Mouse (Mus musculus): ENCODE results near the gene Snrk. TPM values are rescaled to one million over a fixed set of nuclear protein-coding genes. Genes with fewer than 3 reads are reported as not detected.

Snrk gene
- polyA plus RNA-seq, 1 experiment from 2014 or later: 25.5 TPM

DNA sequence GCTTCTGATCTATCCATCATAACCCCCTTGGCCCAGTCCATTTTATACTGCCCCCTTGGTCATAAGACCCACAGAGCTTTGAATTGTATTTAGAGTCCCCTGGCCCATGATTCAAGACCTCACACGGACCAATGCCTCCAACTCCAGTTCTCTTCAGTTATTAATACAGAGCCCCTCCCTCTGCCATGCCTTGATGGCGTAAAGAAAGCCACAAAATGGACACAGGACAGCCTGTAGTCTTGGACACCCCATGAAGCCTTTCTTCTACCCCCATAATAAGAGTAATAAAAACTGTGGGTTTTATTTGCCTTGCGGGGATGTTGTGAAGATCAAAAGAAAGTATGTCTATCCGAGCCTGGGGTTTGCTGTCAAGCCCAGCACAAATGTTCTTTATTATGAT lies 33.4 kb upstream of the Snrk start:
- no peak overlapping the region for H3K4me2 ChIP-seq (ENCODE audit: low read depth, low read length)
- peaks cover 13% of the 10 kb centered on the region; the same call in 1 of the 2 replicates for H3K4me1 ChIP-seq (ENCODE audit: insufficient read depth)
- 76% methylated on average over 4 of the region's 4 CpGs for WGBS (ENCODE audit: insufficient replicate concordance)
- DNase-seq (no peak), ATAC-seq (no peak)
- TF ChIP-seq CTCF (IDR thresholded peaks at IDR 0.05; ENCODE audit: low read depth): no peak
- TF ChIP-seq EP300 (IDR thresholded peaks at IDR 0.05; ENCODE audit: low read depth): no peak
- H3K9ac ChIP-seq (replicated peaks): no peak overlapping the region
- H3K27ac ChIP-seq (ENCODE audit: low read depth): peak overlapping the region; percentile 62; the same call in 1 of the 2 replicates
- H3K4me3 ChIP-seq (ENCODE audit: low read depth, low read length): no peak overlapping the region
- no peaks in the 10 kb centered on the region for H3K27me3 ChIP-seq (ENCODE audit: insufficient read depth, low read length)
- no peaks in the 10 kb centered on the region for H3K36me3 ChIP-seq (replicated peaks; ENCODE audit: insufficient read depth, low read length)
- no peaks in the 10 kb centered on the region for H3K9me3 ChIP-seq (ENCODE audit: low read length)

DNA sequence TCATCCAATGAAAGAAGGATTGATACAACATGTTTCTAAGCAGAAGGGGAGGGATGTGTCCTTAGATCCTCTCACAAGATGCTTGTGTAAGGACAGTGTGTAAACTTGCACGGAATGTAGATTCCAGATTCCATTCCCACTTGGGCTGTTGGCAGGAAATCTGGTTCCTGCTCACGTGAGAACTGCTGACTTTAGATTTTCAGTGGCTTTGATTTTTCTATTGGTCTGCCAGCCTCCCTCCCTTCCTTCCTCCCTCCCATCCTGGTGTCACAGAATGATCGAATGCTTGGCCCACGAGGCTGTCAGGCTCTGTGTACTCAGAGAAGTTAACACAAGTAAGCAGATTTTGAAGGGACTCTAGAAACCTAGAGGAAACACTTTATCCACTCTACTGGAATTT lies 32.9 kb upstream of the Snrk start:
- peak overlapping the region; percentile 62 for H3K27ac ChIP-seq (ENCODE audit: low read depth)
- ATAC-seq: peak; percentile 57
- no peaks in the 10 kb centered on the region for H3K9me3 ChIP-seq (ENCODE audit: low read length)
- TF ChIP-seq CTCF (IDR thresholded peaks at IDR 0.05; ENCODE audit: low read depth): no peak
- peak; percentile 72 for TF ChIP-seq EP300 (IDR thresholded peaks at IDR 0.05; ENCODE audit: low read depth)
- DNase-seq: no peak
- H3K4me3 ChIP-seq (ENCODE audit: low read depth, low read length): no peak overlapping the region
- H3K27me3 ChIP-seq (ENCODE audit: insufficient read depth, low read length): no peaks in the 10 kb centered on the region
- 10% methylated on average over 4 of the region's 4 CpGs for WGBS (ENCODE audit: insufficient replicate concordance)
- H3K9ac ChIP-seq (replicated peaks): no peak overlapping the region
- no peak overlapping the region for H3K4me2 ChIP-seq (ENCODE audit: low read depth, low read length)
- no peaks in the 10 kb centered on the region for H3K36me3 ChIP-seq (replicated peaks; ENCODE audit: insufficient read depth, low read length)
- H3K4me1 ChIP-seq (ENCODE audit: insufficient read depth): peaks cover 13% of the 10 kb centered on the region; the same call in 1 of the 2 replicates

DNA sequence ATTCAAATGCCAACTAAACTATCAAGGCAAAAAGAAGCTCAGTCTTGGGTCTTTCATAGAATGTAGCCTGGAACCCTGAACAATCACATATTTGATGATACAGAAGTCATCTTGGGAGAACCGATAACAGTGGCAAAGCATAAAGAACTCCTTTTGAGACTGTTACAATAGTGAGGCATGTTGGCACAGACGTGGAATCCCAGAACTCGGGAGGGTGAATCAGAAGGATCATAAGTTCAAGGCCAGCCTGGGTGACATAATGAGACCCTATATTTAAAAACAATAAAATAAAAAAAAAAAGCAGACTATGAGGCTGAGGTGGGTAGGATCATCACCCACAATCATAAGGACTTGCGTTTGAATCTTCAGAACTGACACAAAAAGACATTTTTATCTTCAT lies 32.4 kb upstream of the Snrk start:
- Histone ChIP-seq H3K27me3 (ENCODE audit: insufficient read depth, low read length) (no peaks in the 10 kb centered on the region), H3K4me1 (ENCODE audit: insufficient read depth) (peaks cover 13% of the 10 kb centered on the region; the same call in 1 of the 2 replicates), H3K36me3 (replicated peaks; ENCODE audit: insufficient read depth, low read length) (no peaks in the 10 kb centered on the region), H3K9me3 (ENCODE audit: low read length) (no peaks in the 10 kb centered on the region), H3K27ac (ENCODE audit: low read depth) (peak overlapping the region; percentile 70), H3K4me2 (ENCODE audit: low read depth, low read length) (no peak overlapping the region), H3K4me3 (ENCODE audit: low read depth, low read length) (no peak overlapping the region), H3K9ac (replicated peaks) (no peak overlapping the region)
- no peak for DNase-seq
- 53% methylated on average over 4 of the region's 4 CpGs for WGBS (ENCODE audit: insufficient replicate concordance)
- TF ChIP-seq EP300 (IDR thresholded peaks at IDR 0.05; ENCODE audit: low read depth): no peak
- TF ChIP-seq CTCF (IDR thresholded peaks at IDR 0.05; ENCODE audit: low read depth): no peak
- ATAC-seq: no peak

GRCm38 (mm10) chr9:122085055-122085454 lies 32.0 kb upstream of the Snrk start:
- Histone ChIP-seq H3K27ac (ENCODE audit: low read depth) (peak overlapping the region; percentile 70), H3K36me3 (replicated peaks; ENCODE audit: insufficient read depth, low read length) (no peaks in the 10 kb centered on the region), H3K4me3 (ENCODE audit: low read depth, low read length) (no peak overlapping the region), H3K4me2 (ENCODE audit: low read depth, low read length) (no peak overlapping the region), H3K9me3 (ENCODE audit: low read length) (no peaks in the 10 kb centered on the region), H3K9ac (replicated peaks) (no peak overlapping the region), H3K4me1 (ENCODE audit: insufficient read depth) (peaks cover 13% of the 10 kb centered on the region; the same call in 1 of the 2 replicates), H3K27me3 (ENCODE audit: insufficient read depth, low read length) (no peaks in the 10 kb centered on the region)
- DNase-seq (no peak), ATAC-seq (peak; percentile 38; the same call in 1 of the 2 replicates)
- TF ChIP-seq CTCF (IDR thresholded peaks at IDR 0.05; ENCODE audit: low read depth): no peak
- TF ChIP-seq EP300 (IDR thresholded peaks at IDR 0.05; ENCODE audit: low read depth): no peak; the same call in 1 of the 2 replicates
- WGBS (ENCODE audit: insufficient replicate concordance): 10% methylated on average over 6 of the region's 6 CpGs

DNA sequence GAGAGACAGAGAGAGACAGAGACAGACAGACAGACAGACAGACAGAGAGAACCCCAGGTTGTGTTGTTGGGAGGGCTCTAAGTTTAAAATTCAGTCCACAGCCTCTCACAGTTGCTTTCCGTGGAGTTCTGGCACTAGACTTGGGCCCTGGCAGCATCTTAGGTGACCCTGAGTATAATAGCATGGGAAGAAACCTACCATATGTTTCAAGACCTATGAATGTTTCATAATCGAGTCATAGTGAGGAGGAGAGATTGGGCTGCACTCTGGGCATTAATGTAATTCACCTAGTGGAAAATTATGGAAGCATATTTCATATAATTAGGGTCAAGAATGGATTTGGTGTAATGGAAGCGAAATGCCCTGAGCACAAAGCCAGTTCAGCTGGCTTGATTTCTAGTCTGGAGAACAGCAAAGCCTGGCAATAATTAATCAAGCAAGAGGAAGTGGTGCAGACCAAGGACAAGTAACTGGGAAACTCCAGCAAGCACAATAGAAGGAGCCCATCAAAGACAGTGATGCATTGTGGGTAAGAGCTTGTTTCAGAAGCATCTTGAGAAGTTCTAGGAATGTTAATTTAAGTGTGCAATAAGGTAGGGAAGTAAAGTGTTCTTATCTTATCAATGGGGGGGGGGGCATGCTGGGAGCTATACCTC lies 31.4 kb upstream of the Snrk start:
- no peak overlapping the region for H3K9ac ChIP-seq (replicated peaks)
- H3K4me3 ChIP-seq (ENCODE audit: low read depth, low read length): no peak overlapping the region
- DNase-seq: no peak
- no peaks in the 10 kb centered on the region for H3K27me3 ChIP-seq (ENCODE audit: insufficient read depth, low read length)
- no peak overlapping the region for H3K4me2 ChIP-seq (ENCODE audit: low read depth, low read length)
- H3K9me3 ChIP-seq (ENCODE audit: low read length): no peaks in the 10 kb centered on the region
- no peak for ATAC-seq
- peak overlapping the region; percentile 70 for H3K27ac ChIP-seq (ENCODE audit: low read depth)
- TF ChIP-seq EP300 (IDR thresholded peaks at IDR 0.05; ENCODE audit: low read depth): no peak
- no peak for TF ChIP-seq CTCF (IDR thresholded peaks at IDR 0.05; ENCODE audit: low read depth)
- 61% methylated on average over 3 of the region's 3 CpGs for WGBS (ENCODE audit: insufficient replicate concordance)
- H3K36me3 ChIP-seq (replicated peaks; ENCODE audit: insufficient read depth, low read length): no peaks in the 10 kb centered on the region
- peaks cover 13% of the 10 kb centered on the region; the same call in 1 of the 2 replicates for H3K4me1 ChIP-seq (ENCODE audit: insufficient read depth)

DNA sequence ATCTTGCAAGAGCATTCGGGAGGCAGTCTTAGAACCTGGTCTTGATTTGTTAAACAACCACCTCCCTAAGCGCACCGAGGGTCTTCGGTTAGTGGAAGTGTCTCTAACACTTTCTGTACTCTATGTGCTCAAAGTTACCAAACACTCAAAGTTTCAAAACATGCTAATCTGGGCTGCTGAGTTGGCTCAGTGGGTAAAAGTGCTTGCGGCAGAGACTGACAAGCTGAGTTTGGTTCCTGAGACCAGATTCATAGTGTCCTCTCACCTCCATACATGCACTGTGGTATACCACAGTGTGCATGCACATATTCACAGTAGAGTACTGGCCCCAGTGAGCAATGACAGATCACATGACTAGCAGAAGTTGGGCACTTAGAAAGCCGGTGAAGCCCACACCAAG lies 30.0 kb upstream of the Snrk start:
- H3K4me2 ChIP-seq (ENCODE audit: low read depth, low read length): no peak overlapping the region
- ATAC-seq: no peak
- peaks cover 17% of the 10 kb centered on the region for H3K4me1 ChIP-seq (ENCODE audit: insufficient read depth)
- no peaks in the 10 kb centered on the region for H3K36me3 ChIP-seq (replicated peaks; ENCODE audit: insufficient read depth, low read length)
- TF ChIP-seq CTCF (IDR thresholded peaks at IDR 0.05; ENCODE audit: low read depth): no peak
- TF ChIP-seq EP300 (IDR thresholded peaks at IDR 0.05; ENCODE audit: low read depth): no peak
- H3K27me3 ChIP-seq (ENCODE audit: insufficient read depth, low read length): no peaks in the 10 kb centered on the region
- no peak overlapping the region for H3K27ac ChIP-seq (ENCODE audit: low read depth)
- no peak for DNase-seq
- no peak overlapping the region for H3K9ac ChIP-seq (replicated peaks)
- 72% methylated on average over 6 of the region's 6 CpGs for WGBS (ENCODE audit: insufficient replicate concordance)
- no peaks in the 10 kb centered on the region for H3K9me3 ChIP-seq (ENCODE audit: low read length)
- H3K4me3 ChIP-seq (ENCODE audit: low read depth, low read length): no peak overlapping the region

Data from liver, postnatal 0 days (tissue).